Mouse (Mus musculus) neural tube, embryonic 11.5 days (tissue): Measurements from ENCODE around the gene Itgb2. TPM values are rescaled to one million over a fixed set of nuclear protein-coding genes. Genes with fewer than 3 reads are reported as not detected.

Experiments used
- ATAC-seq: fragments of 200-750 bp; cut with Nextera tagmentation; 2 replicates; pipeline ENCODE4 v1.8.0; 2017; ENCODE audit warnings: moderate number of reproducible peaks, mild to moderate bottlenecking, moderate TSS enrichment, moderate library complexity; ENCODE audit not compliant: insufficient read depth, low FRiP score, low TSS enrichment
- DNase-seq: peaks from one replicate; pipeline ENCODE4 v3.0.0-alpha.2; 2015; ENCODE audit warnings: low spot score
- H3K27ac ChIP-seq: fragments of 300-500 bp; sonication (generic); 2 replicates; pipeline ENCODE4 v1.5.1; 2014; ENCODE audit warnings: low read depth, mild to moderate bottlenecking, low read length
- H3K27me3 ChIP-seq: fragments of 300-500 bp; sonication (generic); 2 replicates; pipeline ENCODE4 v1.6.1; 2014; ENCODE audit warnings: mild to moderate bottlenecking, low read length, mixed read lengths; ENCODE audit not compliant: control insufficient read depth, insufficient read depth
- H3K36me3 ChIP-seq: fragments of 300-500 bp; sonication (generic); 2 replicates; pipeline ENCODE4 v1.6.1; 2014; ENCODE audit warnings: mild to moderate bottlenecking, low read length, moderate library complexity, mixed read lengths; ENCODE audit not compliant: control insufficient read depth, insufficient read depth
- H3K4me1 ChIP-seq: fragments of 300-500 bp; sonication (generic); 2 replicates; pipeline ENCODE4 v1.6.1; 2014; ENCODE audit warnings: low read length, mixed read lengths; ENCODE audit not compliant: control insufficient read depth, insufficient read depth
- H3K4me2 ChIP-seq: fragments of 300-500 bp; sonication (generic); 2 replicates; pipeline ENCODE4 v1.6.1; 2014; ENCODE audit warnings: low read depth, mild to moderate bottlenecking, moderate library complexity
- H3K4me3 ChIP-seq: fragments of 300-500 bp; sonication (generic); 2 replicates; pipeline ENCODE4 v1.5.1; 2014; ENCODE audit warnings: low read depth, low read length
- H3K9ac ChIP-seq: fragments of 300-500 bp; sonication (generic); 2 replicates; pipeline ENCODE4 v1.6.1; 2014; ENCODE audit warnings: mild to moderate bottlenecking, low read length
- H3K9me3 ChIP-seq: fragments of 300-500 bp; sonication (generic); 2 replicates; pipeline ENCODE4 v1.6.1; 2016; ENCODE audit warnings: low read length; ENCODE audit not compliant: control insufficient read depth
- WGBS: fragments of 180-500 bp; shearing (Covaris S2); extraction: QIAGEN DNeasy Blood & Tissue Kit; methylation state at CpG from one replicate; pipeline ENCODE4 v1.1.7; 2014; 5-methylcytosine and 5-hydroxymethylcytosine counted together
- polyA plus RNA-seq: library from polyadenylated mRNA; unstranded; fragments of >200 nt; fragmentation: Nextera tagmentation; extraction: Ambion mirVana; gene quantifications from 2 replicates; pipeline ENCODE4 v1.2.1, GENCODE M21; 2014

The Itgb2 gene
- polyA plus RNA-seq, 1 experiment from 2014 or later, result 1.5 TPM

DNA sequence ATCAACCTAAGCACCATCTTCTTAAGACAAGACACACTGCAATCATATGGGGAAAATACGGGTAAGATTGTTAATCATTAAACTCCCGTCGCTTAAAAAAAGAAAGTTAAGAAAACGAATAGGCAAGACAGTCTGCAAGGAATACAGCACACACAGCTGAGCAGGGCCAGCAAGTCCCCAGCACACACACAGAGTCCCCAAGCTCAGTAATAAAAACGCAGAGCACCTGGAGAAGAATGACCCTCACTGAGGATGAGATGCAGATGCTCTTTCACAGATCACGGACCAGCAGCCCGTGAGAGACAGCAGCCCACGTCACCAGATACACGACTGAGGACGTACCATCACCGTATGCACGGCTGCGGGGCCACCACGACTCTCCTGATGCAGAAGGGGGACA, 29.4 kb upstream of the Itgb2 start:
- Histone ChIP-seq H3K4me3 (no peak overlapping the region), H3K27me3 (no peaks in the 10 kb centered on the region), H3K4me2 (no peak overlapping the region), H3K36me3 (peaks cover 5% of the 10 kb centered on the region), H3K4me1 (no peaks in the 10 kb centered on the region; the same call in 1 of the 2 replicates), H3K27ac (no peak overlapping the region), H3K9me3 (no peaks in the 10 kb centered on the region), H3K9ac (no peak overlapping the region)
- no peak for DNase-seq
- ATAC-seq, result no peak
- 80% methylated on average over 14 of the region's 14 CpGs for WGBS

DNA sequence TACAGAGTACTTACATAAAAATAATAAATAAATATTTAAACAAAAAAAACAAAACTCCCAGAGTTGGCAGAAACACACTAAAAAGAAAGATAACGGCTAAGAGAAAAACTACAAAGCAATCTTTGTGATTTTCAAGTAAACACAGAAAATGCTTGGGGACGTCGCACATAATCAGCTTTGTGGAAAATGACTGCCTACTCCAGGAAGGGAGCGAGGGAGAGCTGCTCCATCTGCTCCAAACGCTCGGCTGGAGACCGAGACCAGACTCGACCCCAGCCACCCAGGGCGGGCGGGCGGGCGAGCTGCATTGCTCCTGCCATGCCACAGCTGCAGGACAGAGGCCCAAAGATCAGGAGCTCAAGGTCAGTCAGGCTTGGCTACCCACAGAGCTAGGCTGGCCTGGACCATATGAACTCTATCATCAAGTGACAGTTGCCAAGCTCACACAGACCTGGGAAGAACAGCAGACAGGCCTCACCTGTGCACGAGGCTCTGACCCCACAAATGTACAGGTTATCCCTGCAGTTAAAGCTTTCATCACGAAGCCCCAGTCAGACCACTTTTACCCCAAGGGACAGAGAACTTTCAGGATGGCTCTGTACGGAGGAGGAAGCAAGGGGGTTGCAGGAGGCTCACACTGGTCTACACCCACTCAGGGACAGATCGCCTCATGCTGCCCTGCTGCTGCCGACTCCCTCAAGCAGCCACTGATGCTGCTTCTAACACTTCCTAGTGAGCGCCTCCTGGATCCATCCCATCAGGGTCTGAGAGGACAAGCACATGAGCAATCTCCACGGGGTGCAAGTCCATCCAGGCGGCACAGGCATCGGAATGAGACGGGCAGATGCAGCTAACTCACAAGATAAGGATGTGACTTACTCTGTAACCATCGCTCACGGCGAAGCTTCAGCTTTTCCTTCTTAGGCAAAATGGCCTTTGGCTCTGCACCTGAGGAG, 26.8 kb upstream of the Itgb2 start:
- H3K36me3 ChIP-seq, result peaks cover 4% of the 10 kb centered on the region; the same call in 1 of the 2 replicates
- 90% methylated on average over 25 of the region's 25 CpGs for WGBS

DNA sequence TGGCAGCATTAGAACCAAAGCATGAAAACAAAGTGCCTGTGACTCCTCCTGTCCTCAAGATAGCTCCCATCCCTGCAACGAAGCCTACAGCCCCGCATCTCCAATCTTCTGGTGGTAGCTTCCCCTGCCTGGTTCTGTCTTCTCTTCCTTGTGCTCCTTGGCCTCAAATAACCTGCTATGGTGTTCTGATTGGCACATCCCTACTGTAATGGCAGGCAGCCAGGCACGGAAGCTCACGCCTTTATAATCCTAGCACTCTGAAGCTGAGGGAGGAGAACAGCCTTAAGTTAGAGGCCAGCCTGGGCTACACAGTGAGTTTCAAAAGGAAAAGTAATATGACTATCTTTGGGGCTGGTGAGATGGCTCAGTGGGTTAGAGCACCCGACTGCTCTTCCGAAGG, 25.9 kb upstream of the Itgb2 start:
- Histone ChIP-seq H3K27me3 (no peaks in the 10 kb centered on the region), H3K36me3 (peaks cover 4% of the 10 kb centered on the region; the same call in 1 of the 2 replicates), H3K4me2 (no peak overlapping the region), H3K9me3 (no peaks in the 10 kb centered on the region), H3K4me1 (no peaks in the 10 kb centered on the region), H3K27ac (no peak overlapping the region), H3K4me3 (no peak overlapping the region), H3K9ac (no peak overlapping the region)
- no peak for ATAC-seq
- DNase-seq, result no peak
- 96% methylated on average over 6 of the region's 6 CpGs for WGBS

More for the DNA sequence above, 26.8 kb upstream of the Itgb2 start:
- Histone ChIP-seq H3K9ac (no peak overlapping the region), H3K27me3 (no peaks in the 10 kb centered on the region), H3K27ac (no peak overlapping the region), H3K4me2 (no peak overlapping the region), H3K9me3 (no peaks in the 10 kb centered on the region), H3K4me3 (no peak overlapping the region), H3K4me1 (no peaks in the 10 kb centered on the region; the same call in 1 of the 2 replicates)
- ATAC-seq, result no peak
- DNase-seq, result no peak

- WGBS, result 87% methylated on average over 5 of the region's 5 CpGs
- no peak overlapping the region for H3K9ac ChIP-seq
Observed at GRCm38 (mm10) chr10:77506526-77506925, 23.5 kb upstream of the Itgb2 start.

GRCm38 (mm10) chr10:77506961-77507577, 23.0 kb upstream of the Itgb2 start:
- no peaks in the 10 kb centered on the region for H3K4me1 ChIP-seq
- 92% methylated on average over 13 of the region's 13 CpGs for WGBS
- H3K4me3 ChIP-seq, result no peak overlapping the region
- H3K4me2 ChIP-seq, result no peak overlapping the region
- H3K9me3 ChIP-seq, result no peaks in the 10 kb centered on the region
- H3K27ac ChIP-seq, result no peak overlapping the region
- DNase-seq (no peak), ATAC-seq (no peak)
- no peak overlapping the region for H3K9ac ChIP-seq
- H3K27me3 ChIP-seq, result no peaks in the 10 kb centered on the region
- peaks cover 4% of the 10 kb centered on the region for H3K36me3 ChIP-seq

More at GRCm38 (mm10) chr10:77506526-77506925, 23.5 kb upstream of the Itgb2 start:
- no peaks in the 10 kb centered on the region for H3K27me3 ChIP-seq
- no peaks in the 10 kb centered on the region for H3K4me1 ChIP-seq
- DNase-seq (no peak), ATAC-seq (no peak)
- no peak overlapping the region for H3K27ac ChIP-seq
- no peak overlapping the region for H3K4me3 ChIP-seq
- no peak overlapping the region for H3K4me2 ChIP-seq
- H3K9me3 ChIP-seq, result no peaks in the 10 kb centered on the region
- H3K36me3 ChIP-seq, result peaks cover 4% of the 10 kb centered on the region

DNA sequence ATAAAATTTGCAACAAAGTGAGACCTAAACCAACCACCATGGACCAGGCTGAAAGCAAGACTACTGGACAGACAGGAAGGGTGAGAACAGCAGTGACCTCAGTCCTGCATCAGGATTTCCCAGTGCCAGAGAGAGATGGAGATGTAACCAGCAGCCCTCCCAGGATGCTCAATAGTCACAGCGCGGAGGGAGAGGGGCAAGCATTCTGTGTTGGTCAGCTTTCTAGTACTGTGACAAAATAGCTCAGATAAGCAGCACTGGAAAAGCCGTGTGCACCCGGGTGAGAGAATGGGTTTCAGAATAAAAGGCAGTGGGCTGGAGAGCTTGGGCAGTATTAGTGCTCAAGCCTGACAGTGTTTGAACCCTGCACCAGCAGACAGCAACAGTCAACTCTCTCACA, 22.3 kb upstream of the Itgb2 start:
- WGBS, result 96% methylated on average over 4 of the region's 4 CpGs
- Histone ChIP-seq H3K4me2 (no peak overlapping the region), H3K9ac (no peak overlapping the region), H3K4me3 (no peak overlapping the region), H3K4me1 (no peaks in the 10 kb centered on the region), H3K9me3 (no peaks in the 10 kb centered on the region), H3K36me3 (peaks cover 7% of the 10 kb centered on the region), H3K27ac (no peak overlapping the region), H3K27me3 (no peaks in the 10 kb centered on the region)
- no peak for ATAC-seq
- DNase-seq, result no peak

GRCm38 (mm10) chr10:77508744-77509143, 21.3 kb upstream of the Itgb2 start:
- no peak overlapping the region for H3K4me2 ChIP-seq
- peaks cover 9% of the 10 kb centered on the region for H3K36me3 ChIP-seq
- no peak overlapping the region for H3K4me3 ChIP-seq
- WGBS, result 89% methylated on average over 3 of the region's 3 CpGs
- H3K9ac ChIP-seq, result no peak overlapping the region
- H3K4me1 ChIP-seq, result no peaks in the 10 kb centered on the region
- H3K27me3 ChIP-seq, result no peaks in the 10 kb centered on the region
- DNase-seq, result no peak
- no peak overlapping the region for H3K27ac ChIP-seq
- no peak for ATAC-seq
- H3K9me3 ChIP-seq, result no peaks in the 10 kb centered on the region

GRCm38 (mm10) chr10:77509403-77510187, 20.5 kb upstream of the Itgb2 start:
- DNase-seq, result peak; percentile 86
- Histone ChIP-seq H3K9me3 (no peaks in the 10 kb centered on the region), H3K4me3 (no peak overlapping the region), H3K36me3 (peaks cover 10% of the 10 kb centered on the region), H3K27me3 (no peaks in the 10 kb centered on the region), H3K4me2 (no peak overlapping the region), H3K9ac (no peak overlapping the region), H3K27ac (no peak overlapping the region), H3K4me1 (peaks cover 3% of the 10 kb centered on the region)
- WGBS, result 48% methylated on average over 12 of the region's 12 CpGs
- peak; percentile 71; the same call in 1 of the 2 replicates for ATAC-seq
